Mouse (Mus musculus): ENCODE results near the gene Lama4.

Gene Lama4

DNA sequence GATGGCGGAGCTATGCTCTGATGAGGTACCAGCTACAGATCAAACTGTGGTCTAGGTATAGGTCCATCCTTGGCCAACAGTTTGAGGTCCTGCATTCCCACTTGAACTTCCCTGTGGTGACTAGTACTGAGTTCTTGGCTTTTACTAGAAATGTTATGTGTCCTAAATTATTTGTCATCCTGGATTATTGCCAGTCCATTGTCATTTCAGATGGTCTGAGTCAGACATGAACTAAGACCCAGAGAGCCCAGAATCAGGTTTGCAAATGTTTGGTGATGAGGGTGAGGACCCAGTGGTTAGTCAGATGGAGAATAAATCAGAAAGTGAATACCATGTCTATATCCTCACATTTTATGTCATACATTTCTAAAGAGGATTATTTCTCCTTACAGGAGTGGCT, 192.0 kb downstream of the Lama4 start:
- DNase-seq (ENCODE audit: low read depth, low spot score), result peak; percentile 82

DNA sequence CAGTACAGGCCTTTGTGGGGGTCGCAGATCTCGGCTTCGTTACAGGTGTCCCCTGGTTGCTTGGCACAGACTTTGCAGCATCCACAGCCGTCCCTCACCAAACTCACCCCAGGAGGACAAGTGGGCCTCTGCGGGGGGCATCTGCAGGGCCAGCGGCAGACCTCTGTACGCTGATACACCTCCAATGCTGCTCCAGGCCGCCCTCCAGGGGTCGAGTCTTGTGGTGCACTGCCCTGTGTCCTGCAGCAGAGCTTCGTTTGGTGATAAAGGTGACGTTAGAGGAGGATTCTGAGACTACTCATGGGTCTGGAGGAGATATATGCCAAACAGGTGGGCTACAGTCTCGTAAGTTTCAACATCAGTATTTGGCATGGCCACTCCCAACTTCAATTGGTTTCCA, 193.0 kb downstream of the Lama4 start:
- no peak for DNase-seq (ENCODE audit: low read depth, low spot score)

All from 3T3-L1 (cell line).